Mouse (Mus musculus) spleen, adult 2 months (tissue): ENCODE measurements around the gene Zbtb1. TPM values are rescaled to one million over a fixed set of nuclear protein-coding genes. Genes with fewer than 3 reads are reported as not detected.

ENCODE experiments used
- DNase-seq, 2 experiments: peaks; one replicate each; pipeline versions ENCODE4 v3.0.0 to v3.0.0-alpha.2; 2012 to 2021; ENCODE audit warnings: low spot score in 2 of 2, low read depth in 1 of 2
- H3K27ac ChIP-seq: fragments of 200-500 bp; 2 replicates; pipeline ENCODE4 v1.5.1; 2012; ENCODE audit warnings: low read length, inconsistent platforms; ENCODE audit not compliant: insufficient read depth
- H3K27me3 ChIP-seq: fragments of 200-500 bp; 2 replicates; pipeline ENCODE4 v1.6.1; 2012; ENCODE audit warnings: mild to moderate bottlenecking, moderate library complexity, low read length, inconsistent platforms; ENCODE audit not compliant: control insufficient read depth, insufficient read depth
- H3K36me3 ChIP-seq: fragments of 200-500 bp; 2 replicates; pipeline ENCODE4 v1.6.1; 2012; ENCODE audit warnings: mild to moderate bottlenecking, low read length, inconsistent platforms; ENCODE audit not compliant: control insufficient read depth, insufficient read depth
- H3K4me1 ChIP-seq: fragments of 200-500 bp; 2 replicates; pipeline ENCODE4 v1.6.1; 2011; ENCODE audit warnings: inconsistent platforms; ENCODE audit not compliant: control insufficient read depth, insufficient read depth, insufficient read length
- H3K4me3 ChIP-seq: fragments of 200-500 bp; 2 replicates; pipeline ENCODE4 v1.5.1; 2011; ENCODE audit warnings: mild to moderate bottlenecking, inconsistent platforms; ENCODE audit not compliant: insufficient read depth, insufficient read length; ENCODE audit errors: extremely low read depth
- CTCF ChIP-seq: fragments of 200-500 bp; IDR thresholded peaks from 2 replicates; pipeline ENCODE4 v1.5.1; 2011; ENCODE audit warnings: mild to moderate bottlenecking, inconsistent platforms; ENCODE audit not compliant: insufficient read depth, insufficient read length, insufficient replicate concordance; ENCODE audit errors: extremely low read depth
- POLR2A ChIP-seq: fragments of 200-500 bp; IDR thresholded peaks from 2 replicates; pipeline ENCODE4 v1.6.1; 2011; ENCODE audit warnings: low read depth, low read length, inconsistent platforms
- WGBS: fragments of 180-500 bp; shearing (Covaris S2); methylation state at CpG from one replicate; pipeline ENCODE4 v1.1.7; 2018; 5-methylcytosine and 5-hydroxymethylcytosine counted together
- polyA plus RNA-seq: library from polyadenylated mRNA; depleted of rRNA; stranded (reverse); fragments of >200 nt; gene quantifications from 2 replicates; pipeline ENCODE4 v1.2.3, GENCODE M21; 2012

Gene Zbtb1
- polyA plus RNA-seq, 1 experiment, result 2.1 TPM

GRCm38 (mm10) chr12:76404836-76405182 is 34.7 kb downstream of the Zbtb1 start:
- TF ChIP-seq POLR2A (no peak), CTCF (no peak)
- peaks cover 11% of the 10 kb centered on the region for H3K4me1 ChIP-seq
- peaks cover 11% of the 10 kb centered on the region for H3K27me3 ChIP-seq
- 18% methylated on average over 20 of the region's 20 CpGs for whole genome bisulfite sequencing
- H3K4me3 ChIP-seq, result peak overlapping the region; percentile 76
- peak in 1 of 2 experiments; percentile 11 for DNase-seq
- H3K36me3 ChIP-seq, result no peaks in the 10 kb centered on the region
- H3K27ac ChIP-seq, result no peak overlapping the region

- no peak for DNase-seq
- 10% methylated on average over 64 of the region's 64 CpGs for WGBS
- Histone ChIP-seq H3K4me1 (peaks cover 11% of the 10 kb centered on the region), H3K27me3 (peaks cover 11% of the 10 kb centered on the region), H3K36me3 (no peaks in the 10 kb centered on the region), H3K4me3 (peak overlapping the region; percentile 76; the same call in 1 of the 2 replicates), H3K27ac (no peak overlapping the region)
- TF ChIP-seq CTCF, result no peak
- no peak for TF ChIP-seq POLR2A
Observed at GRCm38 (mm10) chr12:76405183-76405970, 35.3 kb downstream of the Zbtb1 start.

DNA sequence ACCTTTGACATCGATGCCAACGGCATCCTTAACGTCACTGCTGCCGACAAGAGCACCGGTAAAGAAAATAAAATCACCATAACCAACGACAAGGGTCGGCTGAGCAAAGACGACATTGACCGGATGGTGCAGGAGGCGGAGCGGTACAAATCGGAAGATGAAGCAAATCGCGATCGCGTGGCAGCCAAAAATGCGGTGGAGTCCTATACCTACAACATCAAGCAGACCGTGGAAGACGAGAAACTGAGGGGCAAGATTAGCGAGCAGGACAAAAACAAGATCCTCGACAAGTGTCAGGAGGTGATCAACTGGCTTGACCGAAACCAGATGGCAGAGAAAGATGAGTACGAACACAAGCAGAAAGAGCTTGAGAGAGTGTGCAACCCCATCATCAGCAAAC is 35.9 kb downstream of the Zbtb1 start:
- Histone ChIP-seq H3K27ac (no peak overlapping the region), H3K4me1 (peaks cover 11% of the 10 kb centered on the region), H3K36me3 (no peaks in the 10 kb centered on the region), H3K4me3 (peak overlapping the region; percentile 76; the same call in 1 of the 2 replicates), H3K27me3 (peaks cover 11% of the 10 kb centered on the region)
- TF ChIP-seq POLR2A (no peak), CTCF (no peak)
- 6% methylated on average over 23 of the region's 23 CpGs for WGBS
- peak in 1 of 2 experiments; percentile 9 for DNase-seq

DNA sequence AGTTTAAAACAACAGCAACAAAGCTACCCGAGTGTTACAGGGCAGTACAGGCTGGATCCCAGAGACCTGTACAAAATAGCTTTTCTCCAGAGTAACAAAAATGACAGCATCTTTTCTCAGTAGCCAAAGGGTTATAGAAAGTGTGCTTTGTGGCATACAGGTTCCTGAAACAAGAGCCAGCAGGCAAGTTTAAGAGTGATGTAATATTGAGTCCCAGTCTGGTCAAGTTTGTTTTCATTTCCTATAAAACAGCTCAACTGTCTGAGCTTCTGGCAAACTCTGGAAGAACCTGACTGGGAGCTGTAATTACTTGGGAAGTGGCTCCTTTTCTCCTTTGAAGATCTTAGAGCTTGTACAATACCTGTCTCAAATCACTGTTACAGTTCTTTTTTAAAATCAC is 37.1 kb downstream of the Zbtb1 start:
- no peak for DNase-seq
- H3K27me3 ChIP-seq, result peaks cover 11% of the 10 kb centered on the region
- H3K4me3 ChIP-seq, result no peak overlapping the region
- 81% methylated on average over 1 of the region's 1 CpGs for WGBS
- H3K4me1 ChIP-seq, result peaks cover 11% of the 10 kb centered on the region
- TF ChIP-seq POLR2A, result no peak
- TF ChIP-seq CTCF, result no peak
- no peaks in the 10 kb centered on the region for H3K36me3 ChIP-seq
- H3K27ac ChIP-seq, result no peak overlapping the region

- 80% methylated on average over 4 of the region's 4 CpGs for WGBS
- no peak overlapping the region for H3K27ac ChIP-seq
Observed at GRCm38 (mm10) chr12:76409166-76409565, 39.1 kb downstream of the Zbtb1 start.

GRCm38 (mm10) chr12:76415383-76416010 is 45.4 kb downstream of the Zbtb1 start:
- Histone ChIP-seq H3K4me3 (no peak overlapping the region), H3K27me3 (peaks cover 3% of the 10 kb centered on the region; the same call in 1 of the 2 replicates), H3K4me1 (no peaks in the 10 kb centered on the region), H3K27ac (no peak overlapping the region), H3K36me3 (no peaks in the 10 kb centered on the region)
- no peak for TF ChIP-seq POLR2A
- no peak for TF ChIP-seq CTCF
- peak in 1 of 2 experiments; percentile 43 for DNase-seq
- WGBS, result 44% methylated on average over 12 of the region's 12 CpGs

More at GRCm38 (mm10) chr12:76409166-76409565, 39.1 kb downstream of the Zbtb1 start:
- no peak for DNase-seq
- no peak overlapping the region for H3K4me3 ChIP-seq
- no peaks in the 10 kb centered on the region for H3K36me3 ChIP-seq
- H3K27me3 ChIP-seq, result peaks cover 11% of the 10 kb centered on the region
- H3K4me1 ChIP-seq, result peaks cover 9% of the 10 kb centered on the region
- TF ChIP-seq POLR2A, result no peak

DNA sequence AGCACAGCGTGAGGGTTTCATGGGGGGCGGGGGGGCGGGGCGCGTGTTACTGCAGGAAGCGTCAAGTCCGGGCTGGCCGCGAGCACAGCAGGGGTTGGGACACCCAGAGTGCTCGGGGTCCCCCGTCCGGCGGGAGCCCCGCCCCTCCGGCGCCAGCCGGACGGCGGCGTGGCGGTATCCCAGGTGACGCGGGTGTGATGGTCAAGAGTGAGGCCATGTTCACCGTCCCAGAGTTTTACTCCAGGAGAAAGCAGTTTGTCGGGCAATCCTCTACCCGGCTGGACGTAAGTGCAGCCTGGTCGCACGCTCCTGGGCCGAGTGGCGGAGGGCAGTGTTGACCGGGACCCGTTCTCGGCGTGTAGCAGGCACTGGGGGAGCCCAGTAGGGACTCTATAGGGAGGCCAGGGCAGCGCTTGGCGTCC is 47.4 kb downstream of the Zbtb1 start, which contains the start of gene Ppp1r36:
Ppp1r36 (plus strand) TSS at position 106 of the 422 bp plus-strand sequence.
- TF ChIP-seq CTCF (no peak), POLR2A (no peak)
- peak within 1 kb of the TSS; percentile 9; the same call in 1 of the 2 replicates for H3K4me3 ChIP-seq
- no peak within 1 kb of the TSS for H3K27ac ChIP-seq
- H3K27me3 ChIP-seq, result peaks cover 3% of the 10 kb centered on the region; the same call in 1 of the 2 replicates
- H3K4me1 ChIP-seq, result no peaks in the 10 kb centered on the region
- WGBS, result 28% methylated on average over 37 of the region's 37 CpGs
- DNase-seq, result no peak
- H3K36me3 ChIP-seq, result no peaks in the 10 kb centered on the region
